ENCODE assay signal across 19 mouse cellular contexts in genomic region chr14:19711771-19712170, GRCm38 (mm10). TPM values are rescaled to one million over a fixed set of nuclear protein-coding genes. Genes with fewer than 3 reads are reported as not detected.
A peak's percentile ranks its signal among the peaks of the same experiment; 100 is the strongest.
DNase-seq lines count a peak whose midpoint lies in the region; ATAC-seq and TF ChIP-seq lines count a peak whose summit lies in the region.
"Had no signal": no experiment of that assay in that cellular context is flagged by ENCODE, and none has a peak within 500 bp of the region (broad histone marks: within the 10 kb centered on the region; RNA-seq: fewer than 3 reads in every experiment).

No protein-coding gene starts in this region.

- no peak overlapping the region for H3K4me2 ChIP-seq in forebrain, postnatal 0 days (ENCODE audit: low read depth)
- no peak overlapping the region for H3K4me2 ChIP-seq in forebrain, embryonic 14.5 days (ENCODE audit: low read length)
- H3K4me2 ChIP-seq: forebrain, embryonic 15.5 days; heart, embryonic 13.5 days; neural tube, embryonic 12.5 days had no signal

- no peak overlapping the region for H3K27ac ChIP-seq in forebrain, postnatal 0 days (ENCODE audit: low read depth, low read length)
- no peak overlapping the region for H3K27ac ChIP-seq in forebrain, embryonic 14.5 days (ENCODE audit: low read depth, low read length)
- H3K27ac ChIP-seq: forebrain, embryonic 15.5 days; layer of hippocampus, adult 2 months; neural tube, embryonic 12.5 days had no signal

- ATAC-seq in forebrain, postnatal 0 days, result 0 out of 2 replicates have a peak, but pooled peaks have one; percentile 48
- no peak for ATAC-seq in forebrain, embryonic 14.5 days
- ATAC-seq in frontal cortex, adult (ENCODE audit: low TSS enrichment), result no peak
- ATAC-seq: forebrain, embryonic 15.5 days had no signal

- DNase-seq in forebrain, postnatal 0 days, result no peak
- DNase-seq in forebrain, embryonic 14.5 days (ENCODE audit: low spot score), result no peak
- peak; percentile 15 for DNase-seq in kidney, adult 18-20 months
- DNase-seq in kidney, postnatal 4 days, result no peak
- peak; percentile 33 to 47 for DNase-seq in right cerebral cortex, postnatal 10 days (ENCODE audit: low spot score in 2 of 2)
- no peak for DNase-seq in right cerebral cortex, postnatal 14 days
- DNase-seq in urinary bladder, postnatal 14 days (ENCODE audit: low spot score), result no peak
- DNase-seq: adrenal gland, adult 2 months; cerebellum, postnatal 14 days; embryo, embryonic 11 days; liver; lung, adult 2 months had no signal

- no peaks in the 10 kb centered on the region for H3K27me3 ChIP-seq in forebrain, postnatal 0 days (ENCODE audit: insufficient read depth, low read length)
- no peaks in the 10 kb centered on the region for H3K27me3 ChIP-seq in forebrain, embryonic 14.5 days (replicated peaks; ENCODE audit: control insufficient read depth, insufficient read depth, low read length)
- H3K27me3 ChIP-seq: forebrain, embryonic 15.5 days; heart, embryonic 13.5 days; neural tube, embryonic 12.5 days had no signal

- H3K4me1 ChIP-seq in forebrain, postnatal 0 days (ENCODE audit: insufficient read depth), result peaks cover 3% of the 10 kb centered on the region; the same call in 1 of the 2 replicates
- H3K4me1 ChIP-seq in forebrain, embryonic 14.5 days (ENCODE audit: control insufficient read depth, insufficient read depth, low read length), result peaks cover 8% of the 10 kb centered on the region

- no peak for TF ChIP-seq CTCF in forebrain, postnatal 0 days (IDR thresholded peaks at IDR 0.05; ENCODE audit: low read depth)

- 30% methylated on average over 1 of the region's 1 CpGs for WGBS in forebrain, postnatal 0 days
- WGBS in forebrain, embryonic 14.5 days, result 42% methylated on average over 1 of the region's 1 CpGs

- no peak overlapping the region for H3K9ac ChIP-seq in forebrain, postnatal 0 days
- H3K9ac ChIP-seq in forebrain, embryonic 14.5 days (ENCODE audit: low read length), result no peak overlapping the region
- H3K9ac ChIP-seq: forebrain, embryonic 15.5 days; heart, embryonic 13.5 days; neural tube, embryonic 12.5 days had no signal

- no peaks in the 10 kb centered on the region for H3K9me3 ChIP-seq in forebrain, postnatal 0 days (ENCODE audit: low read length)
- H3K9me3 ChIP-seq in forebrain, embryonic 14.5 days (replicated peaks; ENCODE audit: control insufficient read depth, low read length), result no peaks in the 10 kb centered on the region
- H3K9me3 ChIP-seq: forebrain, embryonic 15.5 days; heart, embryonic 13.5 days; neural tube, embryonic 12.5 days had no signal

- no peaks in the 10 kb centered on the region for H3K36me3 ChIP-seq in forebrain, postnatal 0 days (ENCODE audit: insufficient read depth)
- H3K36me3 ChIP-seq in forebrain, embryonic 14.5 days (ENCODE audit: control insufficient read depth, insufficient read depth, low read length), result no peaks in the 10 kb centered on the region
- H3K36me3 ChIP-seq: forebrain, embryonic 15.5 days; heart, embryonic 13.5 days; neural tube, embryonic 12.5 days had no signal

- H3K4me3 ChIP-seq in forebrain, postnatal 0 days (ENCODE audit: low read depth, low read length), result no peak overlapping the region
- no peak overlapping the region for H3K4me3 ChIP-seq in forebrain, embryonic 14.5 days (ENCODE audit: low read depth, low read length)
- H3K4me3 ChIP-seq: erythroblast, embryonic 14.5 days; forebrain, embryonic 15.5 days; heart, embryonic 13.5 days; layer of hippocampus, adult 2 months; neural tube, embryonic 12.5 days had no signal

RNA-seq across cellular contexts. Expression of gene Nid2, which starts 39.3 kb away (rescaled TPM):
- 17.3 and 26.8 TPM in 2 replicates for total RNA-seq in forebrain, postnatal 0 days (2014; rRNA removed)
- 18.5 and 18.6 TPM in 2 replicates for polyA plus RNA-seq in forebrain, postnatal 0 days (2015; fragmentation: Nextera tagmentation; extraction: Ambion mirVana)
- polyA plus RNA-seq in forebrain, embryonic 14.5 days (2014; fragmentation: Nextera tagmentation; extraction: Ambion mirVana), result 30.9 and 37.4 TPM in 2 replicates
- total RNA-seq: MEL had no signal

Comparison
In these comparisons a context has a peak if more than half of its experiments do, and no peak if none do; other contexts are left out.
1. DNase-seq: peak in kidney, adult 18-20 months (single experiment) and right cerebral cortex, postnatal 10 days (2 of 2); none in forebrain, postnatal 0 days (single experiment), forebrain, embryonic 14.5 days (single experiment), kidney, postnatal 4 days (0 of 2), right cerebral cortex, postnatal 14 days (single experiment) and urinary bladder, postnatal 14 days (single experiment).